Mouse (Mus musculus) heart, postnatal 36 days (tissue): ENCODE measurements at regions not wholly inside any gene's neighbourhood (a gene's known extent, or its start where the extent isn't known, plus 50 kb on each side); places are given as distances from the start of the nearest gene placed in this dataset.

Source experiments
- DNase-seq, 2 experiments: peaks; one replicate each; pipeline ENCODE4 v3.0.0; 2021 to 2022
- intact Hi-C: fragments of 180-260 bp; cut with DNase I; formaldehyde crosslinking; loops from one replicate; pipeline ENCODE4 v1.15.1; 2025

- DNase-seq: peak; percentile 83 to 86
- intact Hi-C loops: loop anchor here (2.0 to 5.0 kb wide), 3 partner anchors 116 to 1059 kb away; partner anchors contain the start of genes Cxcl12 and Depp1
These were observed 51.2 kb upstream of the Tmem72 start for GRCm38 (mm10) chr6:116767738-116768522.

GRCm38 (mm10) chr6:116774954-116775675, 58.4 kb upstream of the Tmem72 start:
- intact Hi-C loops: loop anchor here (2.0 kb wide), 1 partner anchor 1052 kb away; no protein-coding TSS in a partner anchor
- DNase-seq: peak; percentile 44

- no peak for DNase-seq
- intact Hi-C loops: no loop called here
These were observed 70.0 kb upstream of the Tmem72 start for GRCm38 (mm10) chr6:116786553-116787335.

DNA sequence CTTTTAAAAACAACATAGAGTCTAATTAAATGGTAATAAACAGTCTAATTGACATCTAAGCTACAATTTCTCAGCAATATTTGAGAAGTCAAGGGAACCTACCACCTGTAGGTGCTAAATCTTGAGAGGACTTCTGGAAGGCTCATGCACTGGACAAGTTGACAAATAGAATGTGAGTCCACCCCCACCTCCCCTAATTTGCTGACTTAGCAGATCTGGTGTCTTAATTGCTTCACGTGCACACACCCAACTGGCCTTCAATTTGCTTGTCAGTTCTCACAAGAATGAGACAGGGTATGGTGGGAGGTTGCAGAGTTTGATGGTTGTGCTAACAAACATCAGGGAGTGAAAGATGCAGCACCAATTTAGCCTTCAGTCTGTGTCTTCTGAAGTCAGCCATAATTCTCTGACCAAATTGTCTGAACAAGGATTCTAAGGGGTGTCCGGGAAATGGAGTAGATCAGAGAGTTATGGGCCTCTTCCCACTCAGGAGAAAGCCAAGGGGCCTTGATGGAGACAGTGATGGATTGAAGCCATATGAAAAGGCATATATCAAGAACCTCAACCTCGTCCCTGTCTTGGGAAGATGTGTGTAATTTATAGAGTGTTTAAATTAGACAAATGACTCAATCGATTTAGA, 76.7 kb upstream of the Tmem72 start:
- no peak for DNase-seq
- intact Hi-C loops: no loop called here

DNA sequence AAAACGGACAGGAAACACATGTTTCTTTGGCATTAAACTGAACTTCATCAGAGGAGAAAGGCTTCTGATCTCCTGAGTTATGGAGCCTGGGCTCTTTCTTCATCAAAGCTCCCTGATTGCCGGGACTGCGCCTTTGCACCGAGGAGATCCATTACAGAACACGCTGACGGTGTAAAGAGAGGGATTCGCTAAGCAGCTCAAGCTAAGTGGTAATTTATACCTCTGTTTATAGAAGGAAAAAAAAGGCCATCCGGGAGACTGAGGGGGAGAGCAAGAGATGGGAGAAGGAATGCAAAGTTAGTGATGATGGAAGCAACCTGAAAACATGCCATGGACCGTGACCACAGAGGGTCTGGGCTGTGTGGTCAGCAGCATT, 77.2 kb upstream of the Tmem72 start:
- intact Hi-C loops: no loop called here
- no peak for DNase-seq

DNA sequence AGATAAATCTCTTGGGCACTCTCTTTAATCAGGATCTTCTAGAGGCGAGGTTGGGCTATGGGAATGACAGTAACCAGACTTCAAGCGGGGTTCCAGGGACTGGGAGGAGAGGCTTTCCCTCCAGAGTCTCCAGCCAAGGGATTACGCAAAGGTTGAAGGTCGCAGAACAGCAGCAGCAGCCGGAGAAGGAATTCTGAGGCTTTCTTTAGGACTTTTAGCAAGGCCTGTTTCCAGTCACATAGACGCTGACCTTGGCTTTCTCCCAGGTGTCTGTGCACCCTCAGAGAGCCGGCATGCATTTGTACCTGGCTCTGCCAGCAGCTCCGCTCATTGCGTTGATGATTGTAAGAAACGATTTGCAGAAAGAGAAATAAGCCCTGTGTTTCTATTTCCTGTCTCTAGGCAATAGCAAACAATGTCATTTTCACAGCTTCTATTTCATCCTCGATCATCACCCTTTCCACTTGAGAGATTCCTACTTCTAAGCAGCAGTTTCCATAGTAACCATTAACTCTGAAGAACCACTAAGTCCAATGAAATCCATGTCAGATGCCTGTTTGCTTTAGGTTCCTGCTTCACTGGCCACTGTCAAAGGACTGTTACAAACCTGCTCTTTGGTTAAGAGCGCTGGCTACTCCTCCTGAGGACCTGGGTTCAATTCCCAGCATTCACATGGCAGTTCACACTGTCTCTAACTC, 104.7 kb upstream of the Tmem72 start:
- DNase-seq: peak; percentile 43 to 59
- intact Hi-C loops: no loop called here

- intact Hi-C loops: no loop called here
- DNase-seq: no peak
These were observed 105.9 kb upstream of the Tmem72 start for GRCm38 (mm10) chr6:116822605-116823004.

DNA sequence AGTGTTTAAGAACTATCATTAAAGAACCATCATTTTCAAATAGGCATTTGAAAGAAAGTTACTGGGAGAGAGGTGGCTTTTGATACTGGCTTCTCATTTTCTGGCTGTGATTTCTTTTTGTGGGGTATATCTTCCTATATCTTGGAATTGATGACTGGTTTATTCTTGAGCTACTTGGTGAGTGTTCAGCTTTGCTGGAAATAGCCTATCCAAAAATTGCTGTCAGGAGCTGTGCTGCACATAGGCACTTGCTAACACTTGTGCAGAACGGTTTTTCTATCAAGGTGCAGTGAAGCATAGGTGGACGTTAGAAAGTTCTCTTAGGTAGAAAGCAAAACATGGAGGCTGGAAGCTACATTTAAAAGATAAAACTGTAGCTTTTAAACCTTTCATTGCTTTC, 108.9 kb upstream of the Tmem72 start:
- intact Hi-C loops: no loop called here
- no peak for DNase-seq

DNA sequence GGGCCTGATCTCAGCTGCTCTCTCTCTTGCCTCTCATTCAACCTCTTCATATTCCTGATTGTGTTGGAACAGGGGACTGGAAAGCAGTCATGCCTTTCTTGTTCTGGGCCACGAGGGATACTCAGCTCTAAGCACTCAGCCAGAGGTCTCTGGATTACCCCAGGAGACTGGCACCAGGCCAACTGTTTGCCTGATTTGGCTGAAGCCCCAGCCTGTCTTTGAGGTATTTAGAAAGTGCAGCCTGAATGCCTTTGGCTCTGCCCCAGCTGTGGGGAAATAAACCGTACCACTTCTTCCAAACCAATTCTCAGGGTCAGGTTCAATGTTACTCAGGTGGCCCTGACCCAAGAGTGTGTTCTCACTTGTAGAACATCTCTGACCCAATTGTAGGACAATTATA, 112.6 kb upstream of the Tmem72 start:
- peak; percentile 66 to 70 for DNase-seq
- intact Hi-C loops: no loop called here

DNA sequence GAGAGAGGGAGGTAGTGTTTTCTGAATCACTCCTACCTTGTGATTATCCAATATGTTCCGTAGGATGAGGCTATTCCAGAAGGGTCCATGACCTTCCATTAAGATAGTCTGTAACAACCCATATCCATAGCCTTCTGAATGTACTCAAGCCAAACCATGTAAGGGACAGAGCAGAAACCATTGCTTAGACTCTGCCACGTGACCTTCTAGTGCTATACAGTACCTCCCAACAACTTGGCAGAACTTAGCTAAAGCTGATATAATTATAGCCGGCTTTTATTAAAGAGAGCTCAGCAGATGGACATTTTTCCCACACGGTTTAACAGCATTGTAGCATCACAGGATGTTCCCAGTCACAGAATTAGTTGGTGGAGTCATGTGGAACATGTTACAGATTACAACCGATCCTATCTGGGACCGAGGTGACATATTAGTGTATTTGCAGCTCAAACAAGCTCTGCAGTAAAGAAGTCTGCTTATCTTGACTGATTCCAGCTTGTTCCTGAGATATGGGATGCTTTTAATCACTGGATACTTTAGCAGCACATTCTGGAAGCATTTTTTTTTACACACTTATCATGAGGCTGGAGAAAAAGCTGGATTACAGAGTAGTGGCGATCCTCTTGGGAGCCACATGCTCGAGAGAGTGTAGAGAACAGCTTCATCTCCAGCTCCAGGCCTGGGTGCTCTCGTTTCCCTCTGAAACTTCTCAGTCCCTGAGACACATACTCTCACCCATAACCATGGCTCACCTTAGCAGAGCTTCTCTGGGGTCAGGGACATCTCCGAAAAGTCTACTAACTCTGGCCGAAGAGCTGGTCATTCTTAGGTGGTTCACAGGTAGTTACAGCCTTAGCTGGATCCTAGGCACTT, 129.5 kb upstream of the Tmem72 start:
- intact Hi-C loops: no loop called here

GRCm38 (mm10) chr6:116848538-116849093, 131.9 kb upstream of the Tmem72 start:
- intact Hi-C loops: no loop called here

More for the DNA sequence above, 129.5 kb upstream of the Tmem72 start:
- no peak for DNase-seq

GRCm38 (mm10) chr6:116854029-116854428, 137.3 kb upstream of the Tmem72 start:
- intact Hi-C loops: no loop called here

More at GRCm38 (mm10) chr6:116848538-116849093, 131.9 kb upstream of the Tmem72 start:
- no peak for DNase-seq

DNA sequence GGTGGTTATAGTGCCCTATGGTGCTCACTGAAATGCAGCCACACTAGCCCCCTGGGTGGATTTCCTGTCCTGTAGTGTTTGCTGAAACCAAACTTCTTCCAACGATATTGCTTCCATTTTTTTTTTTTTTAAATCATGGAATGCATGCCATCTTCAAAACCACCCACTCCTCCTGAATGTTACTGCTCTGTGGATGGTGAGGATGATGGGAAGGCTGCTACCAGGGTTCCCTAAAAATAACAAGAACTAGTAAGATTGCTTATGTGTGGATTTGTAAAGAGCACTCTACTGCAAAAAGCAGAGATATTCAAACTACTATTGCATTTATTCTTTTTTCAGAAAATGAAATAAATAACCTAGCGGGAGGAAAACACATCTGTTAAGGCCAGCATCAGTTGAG, 139.4 kb upstream of the Tmem72 start:
- DNase-seq: no peak
- intact Hi-C loops: no loop called here

More at GRCm38 (mm10) chr6:116854029-116854428, 137.3 kb upstream of the Tmem72 start:
- no peak for DNase-seq

DNA sequence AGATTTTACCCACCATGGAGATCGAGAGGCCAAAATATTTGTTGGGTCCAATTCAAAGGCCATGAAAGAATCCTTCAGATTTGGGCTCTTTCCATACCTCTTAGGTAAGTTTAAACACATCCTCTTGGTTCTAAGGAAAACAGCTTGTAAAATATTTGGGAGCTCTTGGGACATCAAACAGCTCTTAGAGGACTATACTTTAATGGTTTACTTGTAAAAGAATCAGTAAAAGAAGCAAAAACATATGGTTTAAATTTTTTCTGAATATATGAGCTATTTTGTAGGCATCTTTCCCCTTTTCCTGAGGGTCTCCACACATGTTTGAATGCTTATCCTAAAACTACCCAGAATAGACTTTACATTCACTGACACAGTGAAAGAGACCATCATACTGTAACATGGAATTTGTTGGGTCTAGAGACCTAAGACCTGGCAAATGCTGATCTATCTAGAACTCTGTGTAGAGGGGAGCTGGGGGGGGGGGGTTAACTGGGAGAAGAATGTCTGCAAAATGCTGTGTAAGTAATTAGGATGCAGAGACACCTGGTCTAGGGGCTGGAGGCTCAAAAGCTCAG, 140.3 kb upstream of the Tmem72 start:
- DNase-seq: no peak
- intact Hi-C loops: no loop called here

GRCm38 (mm10) chr6:116863130-116863529, 146.4 kb upstream of the Tmem72 start:
- intact Hi-C loops: no loop called here
- DNase-seq: no peak

- intact Hi-C loops: no loop called here
- DNase-seq: no peak
These were observed 146.9 kb upstream of the Tmem72 start for GRCm38 (mm10) chr6:116863626-116864025.

GRCm38 (mm10) chr6:116893299-116893698, 176.6 kb upstream of the Tmem72 start:
- intact Hi-C loops: no loop called here
- no peak for DNase-seq

DNA sequence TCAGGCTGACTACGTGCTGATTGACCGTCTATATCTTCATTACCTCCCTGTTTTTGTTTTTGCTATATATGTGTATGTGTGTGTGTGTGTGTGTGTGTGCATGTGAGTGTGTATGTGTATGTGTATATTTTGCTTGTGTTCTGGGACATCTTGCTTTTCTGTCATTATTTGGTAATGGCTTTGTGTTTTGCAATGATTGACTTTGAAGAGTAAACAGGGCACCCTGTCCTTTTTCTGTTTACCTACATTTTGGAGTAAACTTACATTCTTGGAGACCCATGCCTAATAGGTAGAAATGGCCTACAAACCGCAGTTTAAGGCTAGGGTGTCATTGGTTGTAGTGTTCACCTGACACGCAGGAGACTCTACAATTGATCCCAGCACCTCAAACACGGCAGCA, 177.5 kb upstream of the Tmem72 start:
- no peak for DNase-seq
- intact Hi-C loops: no loop called here
